Mouse (Mus musculus): ENCODE data around the gene Myh14.

GRCm38 (mm10) chr7:44632676-44633075 is 38.0 kb downstream of the Myh14 start:
- TF ChIP-seq MAX (IDR thresholded peaks at IDR 0.05), result no peak
- no peak for TF ChIP-seq CTCF (IDR thresholded peaks at IDR 0.05; ENCODE audit: control insufficient read depth, insufficient read depth, insufficient read length)

Data from C2C12 (cell line).